Mouse (Mus musculus): ENCODE data around the gene Rab19. TPM values are rescaled to one million over a fixed set of nuclear protein-coding genes. Genes with fewer than 3 reads are reported as not detected.
A peak's percentile ranks its signal among the peaks of the same experiment; 100 is the strongest.

Gene Rab19
- polyA plus RNA-seq, 1 experiment = 0.90 TPM

DNA sequence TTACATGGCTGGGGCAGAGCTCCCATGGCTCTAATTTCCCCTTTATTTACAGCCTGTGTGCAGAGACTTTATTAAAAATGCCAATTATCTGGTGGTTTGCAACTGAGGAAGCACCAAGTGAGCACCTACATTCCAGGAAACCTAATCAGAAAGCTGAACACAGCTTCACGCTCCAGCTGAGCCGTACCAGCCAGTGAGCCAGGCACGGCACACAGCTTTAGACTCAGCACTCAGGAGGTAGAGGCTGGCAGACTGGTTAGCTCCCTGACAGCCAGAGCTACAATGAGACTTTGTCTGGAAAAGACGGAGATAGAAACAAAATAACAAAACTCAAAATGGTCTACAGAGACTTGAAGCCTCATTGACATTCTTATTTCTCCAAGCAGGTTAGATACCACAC is 14.5 kb downstream of the Rab19 start:
- Histone ChIP-seq H3K36me3 (ENCODE audit: control insufficient read depth, insufficient read depth, low read length, poor library complexity, severe bottlenecking) (peaks cover 56% of the 10 kb centered on the region), H3K4me3 (ENCODE audit: low read depth, low read length) (no peak overlapping the region), H3K9me3 (replicated peaks; ENCODE audit: control insufficient read depth, insufficient read depth, low read length, poor library complexity, severe bottlenecking) (no peaks in the 10 kb centered on the region), H3K27me3 (ENCODE audit: control insufficient read depth, insufficient read depth, low read length, poor library complexity, severe bottlenecking) (no peaks in the 10 kb centered on the region), H3K9ac (ENCODE audit: low read depth, poor library complexity, severe bottlenecking) (no peak overlapping the region), H3K27ac (ENCODE audit: insufficient read depth, low read length) (peak overlapping the region; percentile 78), H3K4me1 (ENCODE audit: control insufficient read depth, insufficient read depth, low read length) (peaks cover 4% of the 10 kb centered on the region)
- TF ChIP-seq POLR2A (IDR thresholded peaks at IDR 0.05; ENCODE audit: insufficient read depth, low read length) (no peak), CTCF (IDR thresholded peaks at IDR 0.05; ENCODE audit: low read depth, low read length) (no peak), EP300 (IDR thresholded peaks at IDR 0.05; ENCODE audit: insufficient read depth, low read depth, low read length) (no peak)

DNA sequence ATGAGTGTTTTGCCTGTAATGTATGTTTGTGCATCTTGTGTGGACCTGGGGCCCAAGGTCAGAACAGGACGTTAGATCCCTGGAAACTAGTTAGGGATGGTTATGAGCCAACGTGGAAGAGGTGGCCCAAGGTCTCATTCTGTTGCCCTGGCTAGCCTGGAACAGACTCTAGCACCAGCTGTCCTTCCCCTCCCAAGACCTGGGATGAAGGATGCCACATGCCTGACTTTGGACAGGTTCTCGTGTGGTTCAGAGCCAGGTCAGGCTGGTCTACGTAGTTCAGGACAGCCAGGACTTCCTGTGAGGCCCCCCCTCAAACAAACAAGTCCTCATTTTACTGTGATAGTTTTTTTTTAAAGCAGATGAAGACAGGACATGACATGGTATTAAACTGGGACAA is 14.9 kb downstream of the Rab19 start:
- H3K27ac ChIP-seq (ENCODE audit: insufficient read depth, low read length) = peak overlapping the region; percentile 78

DNA sequence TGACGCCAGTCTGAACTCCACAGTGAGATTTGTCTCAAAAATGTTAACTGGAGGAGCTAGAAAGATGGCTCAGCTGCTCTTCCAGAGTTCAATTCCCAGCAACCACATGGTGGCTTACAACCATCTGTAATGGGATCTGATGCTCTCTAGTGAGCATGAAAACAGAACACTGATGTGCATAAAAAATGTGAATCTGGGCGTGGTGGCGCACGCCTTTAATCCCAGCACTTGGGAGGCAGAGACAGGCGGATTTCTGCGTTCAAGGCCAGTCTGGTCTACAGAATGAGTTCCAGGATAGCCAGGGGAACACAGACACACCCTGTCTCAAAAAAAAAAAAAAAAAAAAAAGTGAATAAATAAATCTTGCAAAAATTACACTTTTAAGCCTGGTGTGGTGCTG is 16.1 kb downstream of the Rab19 start:
- no peaks in the 10 kb centered on the region for H3K9me3 ChIP-seq (replicated peaks; ENCODE audit: control insufficient read depth, insufficient read depth, low read length, poor library complexity, severe bottlenecking)
- peaks cover 4% of the 10 kb centered on the region for H3K4me1 ChIP-seq (ENCODE audit: control insufficient read depth, insufficient read depth, low read length)
- peak overlapping the region; percentile 82 for H3K27ac ChIP-seq (ENCODE audit: insufficient read depth, low read length)
- no peaks in the 10 kb centered on the region for H3K27me3 ChIP-seq (ENCODE audit: control insufficient read depth, insufficient read depth, low read length, poor library complexity, severe bottlenecking)
- peaks cover 52% of the 10 kb centered on the region for H3K36me3 ChIP-seq (ENCODE audit: control insufficient read depth, insufficient read depth, low read length, poor library complexity, severe bottlenecking)
- H3K4me3 ChIP-seq (ENCODE audit: low read depth, low read length) = no peak overlapping the region
- no peak overlapping the region for H3K9ac ChIP-seq (ENCODE audit: low read depth, poor library complexity, severe bottlenecking)
- TF ChIP-seq EP300 (IDR thresholded peaks at IDR 0.05; ENCODE audit: insufficient read depth, low read depth, low read length) = no peak
- no peak for TF ChIP-seq CTCF (IDR thresholded peaks at IDR 0.05; ENCODE audit: low read depth, low read length)
- no peak for TF ChIP-seq POLR2A (IDR thresholded peaks at IDR 0.05; ENCODE audit: insufficient read depth, low read length)

More for the DNA sequence above, 14.9 kb downstream of the Rab19 start:
- Histone ChIP-seq H3K4me3 (ENCODE audit: low read depth, low read length) (no peak overlapping the region), H3K9ac (ENCODE audit: low read depth, poor library complexity, severe bottlenecking) (no peak overlapping the region), H3K36me3 (ENCODE audit: control insufficient read depth, insufficient read depth, low read length, poor library complexity, severe bottlenecking) (peaks cover 54% of the 10 kb centered on the region), H3K4me1 (ENCODE audit: control insufficient read depth, insufficient read depth, low read length) (peaks cover 4% of the 10 kb centered on the region), H3K9me3 (replicated peaks; ENCODE audit: control insufficient read depth, insufficient read depth, low read length, poor library complexity, severe bottlenecking) (no peaks in the 10 kb centered on the region), H3K27me3 (ENCODE audit: control insufficient read depth, insufficient read depth, low read length, poor library complexity, severe bottlenecking) (no peaks in the 10 kb centered on the region)
- TF ChIP-seq POLR2A (IDR thresholded peaks at IDR 0.05; ENCODE audit: insufficient read depth, low read length) = no peak
- TF ChIP-seq EP300 (IDR thresholded peaks at IDR 0.05; ENCODE audit: insufficient read depth, low read depth, low read length) = no peak
- TF ChIP-seq CTCF (IDR thresholded peaks at IDR 0.05; ENCODE audit: low read depth, low read length) = no peak

DNA sequence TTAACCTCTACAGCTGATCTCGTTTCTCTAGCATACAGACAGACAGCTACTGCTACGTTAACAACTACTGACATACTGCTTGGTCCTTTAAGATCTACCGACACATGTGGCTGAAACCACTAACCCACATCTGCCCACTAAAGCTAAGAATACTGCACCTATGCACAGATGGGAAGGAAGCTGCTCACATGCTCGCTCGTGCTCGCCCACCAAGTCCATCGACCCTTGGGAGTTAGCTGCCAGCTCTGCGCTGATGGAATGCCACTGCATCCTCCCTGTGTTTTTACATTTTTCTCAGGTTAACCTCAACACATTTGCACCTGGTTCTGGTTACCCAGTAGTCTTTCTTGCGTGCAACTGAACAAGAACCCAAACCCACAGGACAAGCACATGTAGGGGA is 17.4 kb downstream of the Rab19 start:
- H3K9ac ChIP-seq (ENCODE audit: low read depth, poor library complexity, severe bottlenecking) = no peak overlapping the region
- no peaks in the 10 kb centered on the region for H3K9me3 ChIP-seq (replicated peaks; ENCODE audit: control insufficient read depth, insufficient read depth, low read length, poor library complexity, severe bottlenecking)
- H3K4me1 ChIP-seq (ENCODE audit: control insufficient read depth, insufficient read depth, low read length) = peaks cover 4% of the 10 kb centered on the region
- H3K27me3 ChIP-seq (ENCODE audit: control insufficient read depth, insufficient read depth, low read length, poor library complexity, severe bottlenecking) = no peaks in the 10 kb centered on the region
- H3K36me3 ChIP-seq (ENCODE audit: control insufficient read depth, insufficient read depth, low read length, poor library complexity, severe bottlenecking) = peaks cover 60% of the 10 kb centered on the region
- TF ChIP-seq CTCF (IDR thresholded peaks at IDR 0.05; ENCODE audit: low read depth, low read length) = no peak
- no peak for TF ChIP-seq EP300 (IDR thresholded peaks at IDR 0.05; ENCODE audit: insufficient read depth, low read depth, low read length)
- TF ChIP-seq POLR2A (IDR thresholded peaks at IDR 0.05; ENCODE audit: insufficient read depth, low read length) = no peak
- no peak overlapping the region for H3K4me3 ChIP-seq (ENCODE audit: low read depth, low read length)
- H3K27ac ChIP-seq (ENCODE audit: insufficient read depth, low read length) = peak overlapping the region; percentile 42

GRCm38 (mm10) chr6:39400343-39400742 is 19.4 kb downstream of the Rab19 start:
- Histone ChIP-seq H3K27me3 (ENCODE audit: control insufficient read depth, insufficient read depth, low read length, poor library complexity, severe bottlenecking) (no peaks in the 10 kb centered on the region), H3K9me3 (replicated peaks; ENCODE audit: control insufficient read depth, insufficient read depth, low read length, poor library complexity, severe bottlenecking) (no peaks in the 10 kb centered on the region), H3K27ac (ENCODE audit: insufficient read depth, low read length) (peak overlapping the region; percentile 98), H3K36me3 (ENCODE audit: control insufficient read depth, insufficient read depth, low read length, poor library complexity, severe bottlenecking) (peaks cover 78% of the 10 kb centered on the region), H3K9ac (ENCODE audit: low read depth, poor library complexity, severe bottlenecking) (peak overlapping the region; percentile 65), H3K4me3 (ENCODE audit: low read depth, low read length) (peak overlapping the region; percentile 25; the same call in 1 of the 2 replicates), H3K4me1 (ENCODE audit: control insufficient read depth, insufficient read depth, low read length) (peaks cover 4% of the 10 kb centered on the region)
- TF ChIP-seq POLR2A (IDR thresholded peaks at IDR 0.05; ENCODE audit: insufficient read depth, low read length) (no peak), EP300 (IDR thresholded peaks at IDR 0.05; ENCODE audit: insufficient read depth, low read depth, low read length) (peak; percentile 95), CTCF (IDR thresholded peaks at IDR 0.05; ENCODE audit: low read depth, low read length) (peak; percentile 58)

DNA sequence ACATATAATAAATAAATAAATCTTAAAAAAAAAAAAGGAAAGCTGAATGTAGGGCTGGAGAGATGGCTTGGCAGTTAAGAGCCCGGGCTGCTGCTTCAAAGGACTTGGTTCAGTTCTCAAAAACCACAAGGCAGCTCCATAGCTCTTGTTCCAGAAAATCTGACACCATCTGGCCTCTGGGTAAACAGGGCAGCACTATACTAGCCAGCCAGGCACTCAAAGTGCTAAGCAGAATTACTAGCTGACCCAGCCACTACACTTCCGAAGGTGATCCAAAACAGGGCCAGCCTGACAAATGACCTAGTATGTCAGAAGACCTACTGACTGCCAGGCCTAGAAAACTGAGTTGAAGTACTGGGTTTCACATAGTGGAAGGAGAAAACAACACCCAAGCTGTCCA is 22.2 kb downstream of the Rab19 start:
- no peak overlapping the region for H3K9ac ChIP-seq (ENCODE audit: low read depth, poor library complexity, severe bottlenecking)
- peak overlapping the region; percentile 36; the same call in 1 of the 2 replicates for H3K27ac ChIP-seq (ENCODE audit: insufficient read depth, low read length)
- H3K36me3 ChIP-seq (ENCODE audit: control insufficient read depth, insufficient read depth, low read length, poor library complexity, severe bottlenecking) = peaks cover 78% of the 10 kb centered on the region
- peaks cover 4% of the 10 kb centered on the region for H3K4me1 ChIP-seq (ENCODE audit: control insufficient read depth, insufficient read depth, low read length)
- TF ChIP-seq EP300 (IDR thresholded peaks at IDR 0.05; ENCODE audit: insufficient read depth, low read depth, low read length) = no peak
- no peak for TF ChIP-seq CTCF (IDR thresholded peaks at IDR 0.05; ENCODE audit: low read depth, low read length)
- H3K9me3 ChIP-seq (replicated peaks; ENCODE audit: control insufficient read depth, insufficient read depth, low read length, poor library complexity, severe bottlenecking) = no peaks in the 10 kb centered on the region
- H3K4me3 ChIP-seq (ENCODE audit: low read depth, low read length) = no peak overlapping the region
- H3K27me3 ChIP-seq (ENCODE audit: control insufficient read depth, insufficient read depth, low read length, poor library complexity, severe bottlenecking) = no peaks in the 10 kb centered on the region

Data from ES-Bruce4 (cell line).